Mouse (Mus musculus): ENCODE data around the gene Slc39a13. TPM values are rescaled to one million over a fixed set of nuclear protein-coding genes. Genes with fewer than 3 reads are reported as not detected.
"Not testable (repeated sequence)": the region's sequence is repeated elsewhere in the genome, so short reads cannot be mapped to it uniquely, and the experiment has no call there.

Gene Slc39a13
- 10 to 100 TPM; 33.7 to 37.3 TPM for total RNA-seq (2021)
- long read RNA-seq, experiment 1, transcript Slc39a13-201 (10 exons, 2,469 nt): major isoform, 11 of 29 reads
- long read RNA-seq, experiment 1, partial matches to known transcripts: 3 of 29 reads
- long read RNA-seq, experiment 1, other reads (novel, unspliced or antisense): 12 of 29 reads
- long read RNA-seq, experiment 2, transcript Slc39a13-201 (10 exons, 2,469 nt): major isoform, 18 of 34 reads
- long read RNA-seq, experiment 2, partial matches to known transcripts: 5 of 34 reads
- long read RNA-seq, experiment 2, other reads (novel, unspliced or antisense): 9 of 34 reads

- peak; percentile 95 for TF ChIP-seq CTCF (conservative IDR thresholded peaks at IDR 0.05)
- Histone ChIP-seq H3K27ac (peak within 1 kb of the TSS; percentile 84), H3K4me3 (peak within 1 kb of the TSS; percentile 89)
- DNase-seq (ENCODE audit: low spot score in 2 of 2): peak; percentile 94 to 97
These were observed at the start of gene Slc39a13 for GRCm38 (mm10) chr2:91070076-91070800. Gene Slc39a13 (minus strand): TSS chr2:91070417.

DNA sequence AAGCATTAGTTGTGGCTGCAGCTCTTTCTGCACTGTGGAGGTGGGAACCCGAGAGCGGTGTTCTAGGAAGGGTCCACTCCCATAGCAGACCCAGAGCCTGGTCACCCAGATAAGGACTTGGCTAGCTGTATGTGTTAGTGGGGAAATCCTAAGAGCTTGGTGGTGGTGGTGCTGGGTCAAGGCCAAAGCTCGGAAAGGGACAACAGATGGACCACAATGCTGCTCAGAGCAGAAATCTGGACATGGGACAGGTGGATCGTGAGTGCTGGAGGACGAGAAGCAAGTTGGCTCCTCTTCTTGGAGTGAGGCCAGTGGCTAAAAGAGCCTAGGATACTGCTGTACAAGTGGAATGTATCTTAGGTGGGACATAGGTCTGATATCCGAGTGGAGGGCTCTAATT is 49.3 kb upstream of the Slc39a13 start:
- DNase-seq (ENCODE audit: low spot score in 2 of 2): no peak
- TF ChIP-seq CTCF (conservative IDR thresholded peaks at IDR 0.05): no peak
- no peak overlapping the region for H3K27ac ChIP-seq

DNA sequence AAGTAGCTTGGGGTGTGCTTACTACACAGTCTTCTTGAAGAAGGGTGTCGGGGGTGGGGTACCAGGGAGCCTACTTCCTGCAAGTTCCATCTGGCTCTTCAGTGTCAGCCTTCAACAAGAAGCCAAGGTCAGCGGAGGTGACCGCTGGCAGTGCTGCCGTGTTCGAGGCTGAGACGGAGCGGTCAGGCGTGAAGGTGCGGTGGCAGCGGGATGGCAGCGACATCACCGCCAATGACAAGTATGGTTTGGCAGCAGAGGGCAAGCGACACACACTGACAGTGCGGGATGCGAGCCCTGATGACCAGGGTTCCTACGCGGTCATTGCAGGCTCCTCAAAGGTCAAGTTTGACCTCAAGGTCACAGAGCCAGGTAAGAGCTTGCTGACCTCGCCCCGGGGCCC is 48.8 kb upstream of the Slc39a13 start:
- DNase-seq (ENCODE audit: low spot score in 2 of 2): no peak
- H3K4me3 ChIP-seq: no peak overlapping the region
- H3K27ac ChIP-seq: no peak overlapping the region
- no peak for TF ChIP-seq CTCF (conservative IDR thresholded peaks at IDR 0.05)

More for the DNA sequence above, 49.3 kb upstream of the Slc39a13 start:
- no peak overlapping the region for H3K4me3 ChIP-seq

GRCm38 (mm10) chr2:91118647-91119046 is 48.4 kb upstream of the Slc39a13 start:
- Histone ChIP-seq H3K4me3 (no peak overlapping the region), H3K27ac (no peak overlapping the region)
- TF ChIP-seq CTCF (conservative IDR thresholded peaks at IDR 0.05): no peak
- no peak for DNase-seq (ENCODE audit: low spot score in 2 of 2)

- H3K27ac ChIP-seq: no peak within 1 kb of the TSS
- DNase-seq (ENCODE audit: low spot score in 2 of 2): no peak
- no peak for TF ChIP-seq CTCF (conservative IDR thresholded peaks at IDR 0.05)
- H3K4me3 ChIP-seq: no peak within 1 kb of the TSS
These were observed 47.5 kb upstream of the Slc39a13 start, which contains the start of gene Mybpc3 for GRCm38 (mm10) chr2:91117585-91118275. Gene Mybpc3 (plus strand): TSS chr2:91118144.

DNA sequence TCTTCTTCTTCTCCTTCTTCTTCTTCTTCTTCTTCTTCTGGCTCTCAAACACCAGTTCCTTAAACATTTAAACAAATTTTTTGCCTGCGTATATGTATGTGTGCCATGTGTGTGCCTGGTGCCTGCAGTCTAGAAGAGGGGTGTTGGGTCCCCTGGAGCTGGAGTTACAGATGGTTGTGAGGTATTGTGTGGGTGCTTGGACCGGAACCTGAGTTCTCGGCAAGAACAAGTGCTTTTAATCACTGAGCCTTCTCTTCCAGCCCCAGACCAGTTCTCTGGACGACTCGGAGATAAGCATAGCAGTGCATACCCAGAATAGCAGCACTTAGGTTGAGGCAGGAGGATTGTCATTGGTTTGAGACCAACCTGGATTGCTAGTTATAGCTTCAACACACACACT is 46.6 kb upstream of the Slc39a13 start:
- TF ChIP-seq CTCF (conservative IDR thresholded peaks at IDR 0.05): no peak
- no peak overlapping the region for H3K27ac ChIP-seq
- no peak overlapping the region for H3K4me3 ChIP-seq
- peak in 1 of 2 experiments; percentile 32 for DNase-seq (ENCODE audit: low spot score in 2 of 2)

DNA sequence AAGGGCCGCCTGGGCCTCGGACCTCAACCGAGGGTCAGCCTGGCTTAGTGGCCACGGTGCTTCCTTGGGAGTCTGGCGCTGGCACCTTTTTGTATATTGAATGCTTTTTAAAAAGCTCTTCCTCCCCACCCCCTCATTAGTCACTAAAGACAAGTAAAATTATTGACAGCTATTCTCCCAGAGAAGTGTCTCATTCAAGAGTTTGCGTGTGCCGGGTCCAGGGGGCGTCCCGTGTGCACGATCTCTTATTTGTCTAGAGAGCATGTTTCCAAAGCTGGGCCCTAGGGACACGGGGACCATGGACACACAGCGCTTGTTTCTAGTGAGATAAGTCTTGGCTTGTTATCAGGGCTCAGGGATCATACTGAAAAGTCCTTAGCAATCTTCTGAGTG is 45.4 kb upstream of the Slc39a13 start:
- peak overlapping the region; percentile 56 for H3K4me3 ChIP-seq
- no peak for DNase-seq (ENCODE audit: low spot score in 2 of 2)
- H3K27ac ChIP-seq: no peak overlapping the region; the same call in 1 of the 2 replicates
- TF ChIP-seq CTCF (conservative IDR thresholded peaks at IDR 0.05): no peak

- TF ChIP-seq CTCF (conservative IDR thresholded peaks at IDR 0.05): peak; percentile 100
- H3K27ac ChIP-seq: no peak overlapping the region; the same call in 1 of the 2 replicates
- H3K4me3 ChIP-seq: peak overlapping the region; percentile 56
- peak; percentile 91 to 94 for DNase-seq (ENCODE audit: low spot score in 2 of 2)
These were observed 44.8 kb upstream of the Slc39a13 start for GRCm38 (mm10) chr2:91114781-91115577.

- no peak for DNase-seq (ENCODE audit: low spot score in 2 of 2)
- H3K4me3 ChIP-seq: no peak overlapping the region
- no peak for TF ChIP-seq CTCF (conservative IDR thresholded peaks at IDR 0.05)
- H3K27ac ChIP-seq: no peak overlapping the region
These were observed 43.6 kb upstream of the Slc39a13 start for GRCm38 (mm10) chr2:91113852-91114251.

DNA sequence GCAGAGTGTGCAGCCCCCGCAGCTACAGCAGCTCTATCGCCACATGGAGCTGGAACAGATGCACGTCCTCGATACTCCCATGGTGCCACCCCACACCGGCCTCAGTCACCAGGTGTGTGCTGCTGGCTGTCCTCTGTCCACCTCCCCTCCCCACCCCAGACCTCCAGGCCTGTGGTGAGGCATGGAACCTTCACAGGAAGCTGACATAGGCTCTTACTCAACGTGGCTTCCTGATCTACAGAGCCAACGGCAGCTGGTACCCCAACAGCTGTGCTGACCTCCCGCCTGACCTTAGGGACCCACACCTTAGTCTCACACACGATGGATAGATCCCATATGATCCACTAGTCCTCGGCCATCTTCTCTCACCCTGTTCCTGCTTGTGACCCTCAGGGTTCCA is 43.1 kb upstream of the Slc39a13 start:
- DNase-seq (ENCODE audit: low spot score in 2 of 2): no peak
- TF ChIP-seq CTCF (conservative IDR thresholded peaks at IDR 0.05): no peak
- H3K27ac ChIP-seq: no peak overlapping the region
- no peak overlapping the region for H3K4me3 ChIP-seq

DNA sequence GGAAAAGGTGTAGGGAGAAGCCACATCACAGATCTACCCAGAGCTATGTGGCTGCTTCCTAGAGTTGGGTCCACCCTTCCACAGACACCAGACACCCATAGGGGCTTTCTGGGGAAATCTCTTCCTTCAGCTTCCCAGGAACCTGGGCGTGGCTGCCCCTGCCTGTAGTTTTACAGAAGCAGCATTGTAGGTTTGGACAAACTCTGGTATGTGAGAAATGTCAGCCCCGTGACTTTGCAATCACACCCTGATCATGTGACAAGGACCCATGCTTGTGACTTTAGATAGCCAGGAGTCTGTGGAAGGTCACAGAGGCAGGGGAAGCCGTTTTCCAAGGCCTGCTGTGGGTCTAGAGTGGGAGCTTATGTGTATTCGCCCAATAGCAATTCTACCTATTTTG is 42.3 kb upstream of the Slc39a13 start:
- Histone ChIP-seq H3K4me3 (no peak overlapping the region), H3K27ac (no peak overlapping the region)
- no peak for DNase-seq (ENCODE audit: low spot score in 2 of 2)
- no peak for TF ChIP-seq CTCF (conservative IDR thresholded peaks at IDR 0.05)

- not testable (repeated sequence) for H3K27ac ChIP-seq; H3K4me3 ChIP-seq; DNase-seq (ENCODE audit: low spot score in 2 of 2)
These were observed 41.6 kb upstream of the Slc39a13 start for GRCm38 (mm10) chr2:91111832-91112231.
